Mouse (Mus musculus): ENCODE measurements at regions not wholly inside any gene's neighbourhood (a gene's known extent, or its start where the extent isn't known, plus 50 kb on each side); places are given as distances from the start of the nearest gene placed in this dataset.
A peak's percentile ranks its signal among the peaks of the same experiment; 100 is the strongest.

DNA sequence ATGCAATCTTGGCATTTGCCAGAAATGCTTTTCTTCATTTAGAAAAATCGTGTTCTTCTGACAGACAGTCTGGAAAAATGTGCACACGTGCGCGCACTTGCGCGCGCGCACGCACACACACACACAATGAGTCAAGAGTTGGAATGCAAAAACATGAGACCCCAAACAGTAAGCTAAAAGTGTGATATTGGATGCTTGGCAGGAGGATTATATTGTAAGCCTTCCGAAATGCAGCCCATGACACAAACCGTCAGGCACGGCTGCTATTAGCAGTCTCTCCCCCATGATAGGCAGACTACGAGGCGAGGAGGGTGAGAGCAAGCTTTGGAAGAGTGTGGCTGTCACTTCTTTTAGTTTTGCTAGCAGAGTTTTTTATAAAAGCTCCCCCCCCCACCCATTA is 282.1 kb upstream of the Tbc1d5 start:
- TF ChIP-seq CTCF (IDR thresholded peaks at IDR 0.05; ENCODE audit: low read depth): no peak
- peak overlapping the region; percentile 45 for H3K4me2 ChIP-seq
- no peaks in the 10 kb centered on the region for H3K9me3 ChIP-seq (ENCODE audit: low read depth, low read length)
- DNase-seq (peak; percentile 19), ATAC-seq (ENCODE audit: insufficient read depth) (no peak)
- H3K4me1 ChIP-seq (ENCODE audit: insufficient read depth): no peaks in the 10 kb centered on the region
- WGBS: 48% methylated on average over 14 of the region's 14 CpGs
- no peak overlapping the region for H3K4me3 ChIP-seq (ENCODE audit: low read depth, low read length)
- H3K36me3 ChIP-seq (ENCODE audit: insufficient read depth): no peaks in the 10 kb centered on the region
- no peak overlapping the region for H3K9ac ChIP-seq
- no peaks in the 10 kb centered on the region for H3K27me3 ChIP-seq (ENCODE audit: insufficient read depth, low read length)
- no peak overlapping the region for H3K27ac ChIP-seq (ENCODE audit: low read depth)

DNA sequence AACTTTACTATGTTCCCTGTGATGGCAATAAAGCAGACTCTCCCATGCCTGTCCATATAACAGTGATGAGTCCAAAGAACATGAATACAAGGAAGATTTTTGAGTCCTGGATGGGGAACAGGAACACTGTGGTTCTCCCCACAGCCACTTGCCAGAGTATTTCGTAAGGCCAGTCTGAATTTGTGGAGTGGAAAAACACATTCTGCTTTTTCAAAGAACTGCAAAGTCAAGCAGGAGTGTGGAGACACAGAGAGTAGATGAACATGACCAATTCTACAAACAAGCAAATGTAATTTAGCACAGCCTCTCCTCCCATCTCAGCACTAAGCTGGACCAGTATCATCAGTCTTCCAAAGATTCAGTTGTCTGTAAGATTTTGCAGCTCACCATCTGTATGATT is 280.0 kb upstream of the Tbc1d5 start:
- H3K27ac ChIP-seq (ENCODE audit: low read depth): no peak overlapping the region
- no peaks in the 10 kb centered on the region for H3K4me1 ChIP-seq (ENCODE audit: insufficient read depth)
- no peaks in the 10 kb centered on the region for H3K27me3 ChIP-seq (ENCODE audit: insufficient read depth, low read length)
- H3K4me2 ChIP-seq: no peak overlapping the region
- ATAC-seq (ENCODE audit: insufficient read depth) (no peak), DNase-seq (no peak)
- no peaks in the 10 kb centered on the region for H3K9me3 ChIP-seq (ENCODE audit: low read depth, low read length)
- no peak overlapping the region for H3K4me3 ChIP-seq (ENCODE audit: low read depth, low read length)
- H3K36me3 ChIP-seq (ENCODE audit: insufficient read depth): no peaks in the 10 kb centered on the region
- no peak for TF ChIP-seq CTCF (IDR thresholded peaks at IDR 0.05; ENCODE audit: low read depth)
- no peak overlapping the region for H3K9ac ChIP-seq
- 83% methylated on average over 1 of the region's 1 CpGs for WGBS

DNA sequence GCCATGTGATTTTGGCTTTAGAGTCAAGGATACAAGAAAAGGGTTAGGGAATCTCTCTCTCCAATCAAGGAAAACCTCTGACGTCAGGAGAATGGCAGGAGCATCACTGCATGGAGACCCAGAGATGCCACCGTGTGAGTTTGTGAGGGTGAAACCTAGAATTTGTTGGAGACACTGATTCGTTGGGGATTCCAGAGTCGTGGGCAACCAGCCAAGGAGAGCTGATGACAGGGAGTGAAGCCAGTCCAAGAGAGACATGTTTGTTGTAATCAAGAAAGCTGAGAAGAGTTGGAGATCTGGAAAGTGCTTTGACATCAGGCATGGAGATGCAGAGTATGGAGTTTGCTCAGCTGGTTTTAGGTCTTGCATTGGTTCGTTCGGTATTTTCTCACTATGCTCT is 236.6 kb upstream of the Tbc1d5 start:
- 77% methylated on average over 6 of the region's 6 CpGs for WGBS
- DNase-seq (peak; percentile 46), ATAC-seq (ENCODE audit: insufficient read depth) (no peak)
- H3K4me3 ChIP-seq (ENCODE audit: low read depth, low read length): no peak overlapping the region
- no peaks in the 10 kb centered on the region for H3K9me3 ChIP-seq (ENCODE audit: low read depth, low read length)
- H3K27me3 ChIP-seq (ENCODE audit: insufficient read depth, low read length): no peaks in the 10 kb centered on the region
- no peak for TF ChIP-seq CTCF (IDR thresholded peaks at IDR 0.05; ENCODE audit: low read depth)
- no peak overlapping the region for H3K27ac ChIP-seq (ENCODE audit: low read depth)
- no peaks in the 10 kb centered on the region for H3K36me3 ChIP-seq (ENCODE audit: insufficient read depth)
- H3K4me1 ChIP-seq (ENCODE audit: insufficient read depth): no peaks in the 10 kb centered on the region
- no peak overlapping the region for H3K9ac ChIP-seq
- no peak overlapping the region for H3K4me2 ChIP-seq

DNA sequence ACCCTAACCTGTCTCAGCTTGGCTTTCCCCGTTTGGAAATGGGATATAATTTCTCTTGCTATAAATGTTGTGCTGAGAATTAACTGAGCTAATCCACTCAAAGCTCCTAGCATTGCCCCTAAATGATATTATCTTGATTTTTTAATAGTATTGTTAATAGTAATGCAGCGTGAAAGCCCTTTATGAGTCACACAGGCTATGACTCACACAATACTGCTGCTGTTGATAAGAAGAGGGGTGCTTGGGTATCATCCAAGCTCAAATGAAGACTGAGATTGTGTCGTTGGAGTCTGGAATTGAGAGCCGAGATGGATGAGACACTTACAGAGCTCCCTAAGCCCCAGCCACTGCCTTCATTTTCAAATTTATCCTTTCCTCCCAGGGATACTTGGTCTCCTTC is 235.2 kb upstream of the Tbc1d5 start:
- H3K9me3 ChIP-seq (ENCODE audit: low read depth, low read length): no peaks in the 10 kb centered on the region
- DNase-seq (no peak), ATAC-seq (ENCODE audit: insufficient read depth) (no peak)
- H3K9ac ChIP-seq: no peak overlapping the region
- no peaks in the 10 kb centered on the region for H3K4me1 ChIP-seq (ENCODE audit: insufficient read depth)
- H3K36me3 ChIP-seq (ENCODE audit: insufficient read depth): no peaks in the 10 kb centered on the region
- H3K27me3 ChIP-seq (ENCODE audit: insufficient read depth, low read length): no peaks in the 10 kb centered on the region
- H3K27ac ChIP-seq (ENCODE audit: low read depth): no peak overlapping the region
- H3K4me2 ChIP-seq: no peak overlapping the region
- no peak overlapping the region for H3K4me3 ChIP-seq (ENCODE audit: low read depth, low read length)
- 69% methylated on average over 4 of the region's 4 CpGs for WGBS
- no peak for TF ChIP-seq CTCF (IDR thresholded peaks at IDR 0.05; ENCODE audit: low read depth)

DNA sequence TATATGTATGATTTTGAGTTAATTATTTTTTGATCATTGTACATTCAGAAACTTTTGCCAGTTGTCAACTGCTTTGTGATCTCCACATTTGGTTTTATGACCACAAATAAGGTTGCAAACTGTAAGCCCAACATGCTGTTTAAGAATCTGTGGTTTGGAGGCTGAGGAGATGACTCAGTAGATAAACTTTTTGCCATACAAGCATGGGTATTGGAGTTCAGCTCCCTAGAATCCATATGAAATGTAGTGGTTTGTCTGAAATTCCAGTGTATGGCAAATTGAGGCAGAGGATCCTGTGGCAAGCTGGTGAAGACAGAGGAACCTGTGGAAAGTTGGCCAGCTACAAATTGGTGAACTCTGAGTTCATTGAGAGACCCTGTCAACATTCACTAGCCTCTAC is 234.6 kb upstream of the Tbc1d5 start:
- ATAC-seq (ENCODE audit: insufficient read depth): no peak
- no peak for DNase-seq
- Histone ChIP-seq H3K9me3 (ENCODE audit: low read depth, low read length) (no peaks in the 10 kb centered on the region), H3K9ac (no peak overlapping the region), H3K36me3 (ENCODE audit: insufficient read depth) (no peaks in the 10 kb centered on the region), H3K4me1 (ENCODE audit: insufficient read depth) (no peaks in the 10 kb centered on the region), H3K4me2 (no peak overlapping the region), H3K27ac (ENCODE audit: low read depth) (no peak overlapping the region), H3K27me3 (ENCODE audit: insufficient read depth, low read length) (no peaks in the 10 kb centered on the region), H3K4me3 (ENCODE audit: low read depth, low read length) (no peak overlapping the region)
- no peak for TF ChIP-seq CTCF (IDR thresholded peaks at IDR 0.05; ENCODE audit: low read depth)

DNA sequence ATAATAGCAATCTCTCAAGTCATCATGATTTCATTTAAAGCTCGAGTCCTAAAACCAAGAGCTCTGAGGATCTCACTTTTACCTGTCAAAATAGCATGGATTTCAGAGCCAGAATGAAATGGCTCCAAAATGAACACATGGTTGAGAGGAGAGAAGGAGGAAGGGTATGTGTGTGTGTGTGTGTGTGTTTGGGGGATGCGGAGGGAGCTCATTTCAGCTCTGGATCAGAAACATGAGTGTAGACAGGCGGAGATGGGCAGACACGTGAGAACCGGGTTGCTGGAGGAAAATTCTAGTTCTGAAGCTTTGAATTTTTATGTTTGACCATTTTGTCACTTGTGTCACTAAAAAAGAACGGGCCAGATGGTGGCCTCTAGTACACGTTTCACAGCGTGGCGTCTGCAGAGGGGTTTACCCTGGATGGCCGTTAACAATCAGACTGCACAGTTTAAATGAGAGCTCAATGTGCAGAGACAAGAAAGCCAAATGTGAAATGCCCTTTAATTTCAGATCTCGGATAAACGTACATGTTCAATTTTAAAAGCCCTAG is 232.5 kb upstream of the Tbc1d5 start:
- no peak overlapping the region for H3K9ac ChIP-seq
- no peak for TF ChIP-seq CTCF (IDR thresholded peaks at IDR 0.05; ENCODE audit: low read depth)
- DNase-seq (no peak), ATAC-seq (ENCODE audit: insufficient read depth) (no peak)
- no peak overlapping the region for H3K4me2 ChIP-seq
- H3K36me3 ChIP-seq (ENCODE audit: insufficient read depth): no peaks in the 10 kb centered on the region
- no peaks in the 10 kb centered on the region for H3K4me1 ChIP-seq (ENCODE audit: insufficient read depth)
- H3K9me3 ChIP-seq (ENCODE audit: low read depth, low read length): no peaks in the 10 kb centered on the region
- no peak overlapping the region for H3K27ac ChIP-seq (ENCODE audit: low read depth)
- H3K27me3 ChIP-seq (ENCODE audit: insufficient read depth, low read length): no peaks in the 10 kb centered on the region
- no peak overlapping the region for H3K4me3 ChIP-seq (ENCODE audit: low read depth, low read length)
- WGBS: 83% methylated on average over 12 of the region's 12 CpGs

DNA sequence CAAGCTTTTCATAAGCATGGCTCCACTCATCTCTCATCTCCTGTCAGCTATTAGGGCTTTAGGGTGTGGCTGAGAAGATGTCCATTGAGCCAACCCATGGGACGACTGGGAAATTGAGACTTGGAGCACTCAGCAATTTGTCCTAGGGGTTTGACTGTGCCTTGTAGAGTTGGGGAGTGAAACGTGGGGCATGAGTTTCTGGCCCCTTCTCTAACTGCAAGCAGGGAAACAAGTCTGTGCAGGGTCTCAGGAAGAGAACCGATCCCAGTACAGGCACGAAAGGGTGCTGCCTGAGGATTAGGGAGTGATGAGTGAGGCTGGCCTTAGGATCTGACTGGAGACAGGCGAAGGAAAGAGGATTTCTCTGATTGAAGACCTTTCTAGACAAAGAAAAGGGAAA is 229.7 kb upstream of the Tbc1d5 start:
- no peaks in the 10 kb centered on the region for H3K4me1 ChIP-seq (ENCODE audit: insufficient read depth)
- no peak for TF ChIP-seq CTCF (IDR thresholded peaks at IDR 0.05; ENCODE audit: low read depth)
- no peaks in the 10 kb centered on the region for H3K27me3 ChIP-seq (ENCODE audit: insufficient read depth, low read length)
- 45% methylated on average over 5 of the region's 5 CpGs for WGBS
- H3K9me3 ChIP-seq (ENCODE audit: low read depth, low read length): no peaks in the 10 kb centered on the region
- no peak overlapping the region for H3K4me2 ChIP-seq
- H3K27ac ChIP-seq (ENCODE audit: low read depth): no peak overlapping the region
- ATAC-seq (ENCODE audit: insufficient read depth) (no peak), DNase-seq (no peak)
- H3K9ac ChIP-seq: no peak overlapping the region
- H3K4me3 ChIP-seq (ENCODE audit: low read depth, low read length): no peak overlapping the region
- H3K36me3 ChIP-seq (ENCODE audit: insufficient read depth): no peaks in the 10 kb centered on the region

DNA sequence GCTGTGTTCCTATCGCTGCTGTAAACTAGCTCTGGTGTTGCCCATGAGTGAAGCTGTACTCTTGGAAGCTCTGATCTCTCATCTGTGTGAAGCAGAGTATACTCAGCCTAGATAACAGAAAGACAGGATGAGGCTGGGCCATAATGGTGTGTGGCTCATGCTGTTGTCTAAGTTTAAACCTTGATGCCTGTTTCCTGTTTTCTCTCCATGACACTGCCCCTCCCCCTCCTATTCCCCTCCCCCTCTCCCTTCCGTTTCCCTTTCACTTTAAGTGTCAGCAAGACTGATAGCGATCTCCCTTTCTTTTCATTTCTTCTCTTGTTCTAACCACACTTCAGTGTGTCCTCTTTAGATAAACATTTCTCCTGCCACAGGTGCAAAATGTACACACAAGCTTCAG is 229.2 kb upstream of the Tbc1d5 start:
- no peak overlapping the region for H3K27ac ChIP-seq (ENCODE audit: low read depth)
- H3K9ac ChIP-seq: no peak overlapping the region
- TF ChIP-seq CTCF (IDR thresholded peaks at IDR 0.05; ENCODE audit: low read depth): no peak
- no peaks in the 10 kb centered on the region for H3K36me3 ChIP-seq (ENCODE audit: insufficient read depth)
- 42% methylated on average over 3 of the region's 3 CpGs for WGBS
- no peak for DNase-seq
- H3K4me3 ChIP-seq (ENCODE audit: low read depth, low read length): no peak overlapping the region
- no peaks in the 10 kb centered on the region for H3K9me3 ChIP-seq (ENCODE audit: low read depth, low read length)
- no peaks in the 10 kb centered on the region for H3K27me3 ChIP-seq (ENCODE audit: insufficient read depth, low read length)
- H3K4me2 ChIP-seq: no peak overlapping the region
- ATAC-seq (ENCODE audit: insufficient read depth): no peak
- H3K4me1 ChIP-seq (ENCODE audit: insufficient read depth): no peaks in the 10 kb centered on the region
